Mouse (Mus musculus) right cerebral cortex, postnatal 4 days (tissue): ENCODE results near the gene Phf21a.
"Not testable (repeated sequence)": the region's sequence is repeated elsewhere in the genome, so short reads cannot be mapped to it uniquely, and the experiment has no call there.

ENCODE experiments used
- DNase-seq: peaks from one replicate; pipeline ENCODE4 v3.0.0-alpha.2; 2022

Gene Phf21a

GRCm38 (mm10) chr2:92085721-92086120 lies 7.2 kb upstream of the Phf21a start:
- DNase-seq, result no peak

- no peak for DNase-seq
Measured at GRCm38 (mm10) chr2:92087065-92087464, 5.9 kb upstream of the Phf21a start.

DNA sequence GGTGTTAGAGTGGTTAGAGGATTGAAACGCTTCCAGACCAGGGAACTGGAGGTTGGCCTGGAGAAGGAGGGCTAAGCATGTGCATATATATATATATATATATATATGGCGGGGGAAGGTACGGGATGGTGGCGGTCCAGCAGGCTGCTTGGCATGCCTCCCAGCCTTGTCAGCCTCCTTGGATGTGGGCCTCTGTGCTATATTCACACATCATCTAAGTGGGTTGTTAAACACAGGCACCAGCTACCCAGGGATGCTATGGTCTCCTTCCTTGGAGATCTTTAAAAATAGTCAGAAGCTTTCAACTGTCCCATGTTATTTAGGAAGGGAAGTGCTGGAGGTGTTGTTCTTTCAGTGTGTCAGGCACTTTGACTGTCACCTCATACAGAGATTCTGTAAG lies 3.1 kb upstream of the Phf21a start:
- DNase-seq, result peak; percentile 19

DNA sequence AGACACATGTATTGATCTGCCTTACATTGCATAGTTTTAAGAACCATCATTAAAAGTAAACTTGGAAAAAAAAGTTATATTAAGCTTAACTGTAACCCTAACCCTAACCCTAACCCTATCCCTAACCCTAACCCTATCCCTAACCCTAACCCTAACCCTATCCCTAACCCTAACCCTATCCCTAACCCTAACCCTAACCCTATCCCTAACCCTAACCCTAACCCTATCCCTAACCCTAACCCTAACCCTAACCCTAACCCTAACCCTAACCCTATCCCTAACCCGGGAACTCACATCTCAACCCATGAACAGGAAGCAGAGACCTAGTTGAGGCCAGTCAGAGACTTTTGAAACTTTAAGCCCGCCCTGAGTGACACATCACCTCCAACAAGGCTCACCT lies 586 bp downstream of the Phf21a start:
- not testable (repeated sequence) for DNase-seq

GRCm38 (mm10) chr2:92094078-92094477 lies 1.2 kb downstream of the Phf21a start:
- DNase-seq, result no peak

DNA sequence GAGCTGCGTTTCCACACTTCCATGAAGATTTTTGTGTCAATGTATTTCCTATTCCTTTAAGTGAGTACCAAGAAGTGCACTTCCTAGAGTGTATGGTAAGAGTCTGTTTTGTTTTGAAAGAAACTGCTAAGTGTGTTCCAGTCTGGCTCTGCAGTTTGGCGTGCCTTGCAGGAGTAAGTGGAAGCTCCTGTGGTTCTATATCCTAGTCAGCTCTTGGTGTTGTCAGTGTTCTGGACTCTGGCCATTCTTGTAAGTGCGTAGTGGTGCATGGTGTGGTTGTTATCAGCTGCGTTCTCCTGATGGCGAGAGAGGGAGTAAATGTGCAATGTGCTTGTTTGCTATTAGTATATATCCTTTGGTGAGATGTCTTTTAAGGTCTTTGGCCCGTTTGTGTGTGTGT lies 7.9 kb downstream of the Phf21a start:
- no peak for DNase-seq

DNA sequence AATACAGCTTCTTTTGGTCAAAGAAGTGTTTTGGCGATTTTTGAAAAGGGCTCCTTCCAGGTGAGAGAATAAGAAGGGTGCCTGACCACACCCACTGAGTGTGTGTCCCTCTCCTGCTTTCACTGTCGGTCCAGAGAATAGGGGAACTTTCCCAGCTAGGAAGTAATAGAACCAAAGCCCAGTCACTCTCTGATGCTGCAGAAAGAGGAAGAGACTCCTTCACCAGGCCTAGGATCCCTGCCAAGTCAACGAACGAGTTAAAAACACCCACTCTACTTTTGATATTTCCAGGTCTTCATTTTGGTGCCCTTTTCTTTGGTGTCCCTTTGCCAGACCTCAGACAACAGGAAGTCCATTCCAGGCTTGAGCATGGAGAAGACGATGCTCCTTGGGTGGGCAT lies 31.6 kb downstream of the Phf21a start:
- DNase-seq, result no peak

GRCm38 (mm10) chr2:92125330-92125729 lies 32.4 kb downstream of the Phf21a start:
- no peak for DNase-seq

- DNase-seq, result no peak
Measured at GRCm38 (mm10) chr2:92130071-92130470, 37.2 kb downstream of the Phf21a start.

DNA sequence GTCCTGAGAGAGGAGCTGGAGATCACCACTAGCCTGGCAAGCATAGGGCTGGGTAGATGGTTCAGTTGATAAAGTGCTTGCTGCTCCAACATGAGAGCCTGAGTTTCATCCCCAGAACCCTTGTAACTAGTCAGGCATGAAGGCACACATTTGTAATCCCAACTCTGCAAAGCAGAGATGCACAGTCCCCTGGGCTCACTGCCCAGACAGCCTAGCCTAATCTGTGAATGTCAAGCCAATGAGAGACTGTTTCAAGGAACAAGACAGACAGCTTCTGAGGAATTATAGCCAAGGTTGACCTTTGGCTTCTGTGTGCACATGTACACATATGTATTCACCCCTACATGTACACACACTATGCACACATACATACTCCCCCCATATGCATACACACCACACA lies 45.8 kb downstream of the Phf21a start:
- no peak for DNase-seq

DNA sequence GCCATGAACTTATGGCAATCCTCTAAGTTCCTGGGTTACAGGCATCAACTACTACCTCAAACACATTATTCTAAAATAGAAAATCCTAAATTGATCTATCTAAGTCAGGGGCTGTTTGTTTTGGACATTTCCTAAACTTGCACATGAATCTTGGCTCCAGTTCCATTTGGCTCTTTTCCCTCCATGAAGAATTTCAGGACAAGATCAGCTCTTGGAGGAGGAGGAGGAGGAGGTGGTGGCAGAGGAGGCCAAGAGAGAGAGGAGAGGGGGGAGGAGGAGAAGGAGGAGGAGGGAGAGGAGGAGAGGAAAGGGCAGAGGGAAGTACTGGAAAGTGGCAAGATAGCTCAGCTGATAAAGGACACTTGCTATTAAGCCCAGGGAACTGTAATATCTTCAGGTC lies 46.4 kb downstream of the Phf21a start:
- DNase-seq, result no peak

- DNase-seq, result no peak
Measured at GRCm38 (mm10) chr2:92140383-92140782, 47.5 kb downstream of the Phf21a start.

- DNase-seq, result no peak
Measured at GRCm38 (mm10) chr2:92141073-92141472, 48.2 kb downstream of the Phf21a start.

GRCm38 (mm10) chr2:92143932-92144331 lies 51.0 kb downstream of the Phf21a start:
- no peak for DNase-seq

GRCm38 (mm10) chr2:92147925-92148750 lies 55.2 kb downstream of the Phf21a start:
- DNase-seq, result not testable (repeated sequence)

DNA sequence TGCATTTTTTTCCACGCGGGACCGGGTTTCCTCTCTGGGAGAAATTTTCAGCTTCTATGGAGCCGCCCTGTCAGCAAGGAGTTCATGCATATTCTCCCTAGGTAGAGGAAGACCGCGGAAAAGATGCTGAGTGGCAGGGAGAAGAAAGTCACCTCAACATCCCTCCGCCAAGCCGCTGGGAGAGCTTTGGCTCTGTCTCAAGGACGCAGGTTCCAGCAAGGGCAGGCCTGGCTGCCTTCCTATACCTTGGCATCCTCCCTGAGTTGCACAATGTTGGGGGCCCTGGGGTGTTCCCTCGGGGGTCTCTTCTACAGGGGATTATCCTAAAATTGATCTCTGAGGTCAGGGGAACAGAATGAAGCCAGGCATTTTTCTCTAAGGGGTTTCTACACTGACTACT lies 71.4 kb downstream of the Phf21a start:
- no peak for DNase-seq

GRCm38 (mm10) chr2:92166950-92167349 lies 74.0 kb downstream of the Phf21a start:
- DNase-seq, result no peak

DNA sequence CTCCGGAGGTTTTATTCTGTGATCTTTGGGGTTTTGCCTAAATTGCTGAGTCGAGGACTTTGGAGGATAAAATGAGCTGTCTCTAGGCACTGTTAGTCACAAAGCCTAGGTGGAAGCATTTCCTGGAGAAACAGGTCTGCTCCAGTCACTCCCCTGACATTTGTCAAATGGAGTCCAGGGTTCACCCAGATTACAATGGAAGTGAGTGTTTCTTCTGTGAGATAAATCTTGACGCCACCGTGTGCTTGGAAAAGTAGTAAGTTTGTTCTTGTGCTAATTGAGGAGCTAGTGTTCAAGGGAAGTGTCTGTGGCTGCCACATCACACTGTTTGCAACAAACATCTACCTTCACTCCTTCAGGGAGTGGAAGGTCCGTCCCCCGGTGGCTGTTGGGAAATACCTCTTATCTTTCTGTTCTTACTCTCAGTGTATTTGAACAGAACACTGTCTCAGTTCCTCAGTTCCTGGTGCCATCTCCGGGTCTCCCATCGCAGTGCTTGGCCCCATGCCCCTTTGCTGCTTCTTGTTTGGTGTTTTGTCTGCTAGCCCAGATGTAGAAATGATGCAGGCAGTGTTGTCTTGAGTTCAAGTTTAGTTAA lies 78.2 kb downstream of the Phf21a start:
- DNase-seq, result no peak

- DNase-seq, result no peak
Measured at GRCm38 (mm10) chr2:92172300-92172699, 79.4 kb downstream of the Phf21a start.

DNA sequence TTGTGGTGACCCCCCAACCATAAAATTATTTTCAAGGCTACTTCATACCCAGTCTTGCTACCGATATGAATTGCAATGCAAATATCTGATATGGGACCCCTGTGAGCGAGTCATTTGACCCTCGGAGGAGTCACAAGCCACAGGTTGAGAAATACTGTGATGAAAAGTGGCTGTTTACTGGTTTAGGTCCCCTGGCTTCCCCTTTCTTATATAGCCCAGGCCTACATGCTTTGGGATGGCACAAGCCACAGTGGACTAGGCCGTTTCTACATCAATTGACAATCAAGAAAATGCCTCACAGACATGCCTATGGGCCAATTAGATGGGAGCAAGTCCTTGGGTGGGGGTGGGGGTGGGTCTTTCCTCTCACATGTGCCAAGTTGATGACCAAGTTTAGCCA lies 80.3 kb downstream of the Phf21a start:
- no peak for DNase-seq

GRCm38 (mm10) chr2:92174265-92174664 lies 81.3 kb downstream of the Phf21a start:
- DNase-seq, result no peak

DNA sequence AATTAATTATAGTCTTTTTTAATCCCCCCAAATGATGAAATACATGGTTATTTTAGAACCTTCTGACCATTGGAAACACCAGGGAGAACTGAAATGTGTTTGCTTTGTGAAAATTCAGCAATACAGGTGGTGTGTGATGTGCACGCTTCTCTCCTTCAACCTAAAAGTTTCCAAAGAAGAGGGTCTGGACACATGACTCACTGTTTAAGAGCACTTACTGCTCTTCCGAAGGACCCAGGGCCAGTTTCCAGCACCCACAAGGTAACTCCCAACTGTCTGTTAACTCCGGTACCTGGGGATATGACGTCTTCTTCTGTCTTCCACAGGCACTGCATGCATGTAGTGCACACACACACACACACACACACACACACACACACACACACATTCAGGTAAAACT lies 82.1 kb downstream of the Phf21a start:
- DNase-seq, result no peak

DNA sequence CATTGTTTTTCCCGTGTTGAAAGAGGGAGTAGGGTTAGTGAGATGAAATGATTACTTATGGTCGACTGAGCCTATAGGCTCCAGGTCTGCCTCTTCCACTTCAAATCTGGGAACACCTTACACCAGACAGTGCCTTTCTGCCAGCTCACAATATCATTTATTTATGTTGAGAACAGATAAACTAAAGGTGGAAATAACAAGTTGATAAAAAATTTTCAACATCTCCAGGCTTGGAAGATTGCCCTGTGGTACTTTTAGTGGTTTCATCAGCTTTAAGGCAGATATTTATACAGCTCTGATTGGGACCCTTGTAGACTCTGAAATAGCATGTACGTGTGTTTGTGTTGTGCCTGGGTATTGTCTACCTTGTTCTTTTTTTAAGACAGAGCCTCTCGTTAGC lies 83.4 kb downstream of the Phf21a start:
- DNase-seq, result no peak

DNA sequence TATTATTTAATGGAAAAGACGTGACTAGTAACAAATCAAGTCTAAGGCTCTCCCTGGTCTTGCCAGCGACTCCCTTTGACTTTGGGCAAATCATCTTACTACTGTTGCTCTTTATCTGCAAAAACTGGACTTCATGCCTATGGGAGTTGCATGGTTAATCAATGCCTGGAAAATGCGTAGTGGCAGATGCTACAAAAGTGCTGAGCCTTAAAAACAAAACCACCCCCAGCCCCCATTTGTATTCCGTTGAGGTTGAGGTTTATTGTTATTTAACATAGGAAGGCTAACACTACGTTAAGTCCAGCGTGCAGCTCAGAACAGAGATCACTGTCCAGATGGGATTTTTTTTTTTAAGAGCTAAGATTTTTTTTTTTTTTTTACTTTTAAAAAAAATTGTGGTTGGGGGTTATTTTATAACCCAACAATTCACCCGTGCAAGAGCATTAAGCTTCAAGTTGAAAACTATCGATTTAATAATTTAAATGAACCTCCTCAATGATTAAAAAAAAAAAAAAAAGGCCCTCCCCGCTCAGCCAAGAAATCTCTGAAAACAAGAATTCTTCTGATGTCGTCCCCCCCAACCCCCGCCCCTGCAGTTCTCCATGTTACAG lies 89.3 kb downstream of the Phf21a start:
- no peak for DNase-seq
